Mouse (Mus musculus) inflammation-experienced regulatory T-cells, adult 6 months (primary cell): ENCODE measurements around the gene Enox1. TPM values are rescaled to one million over a fixed set of nuclear protein-coding genes. Genes with fewer than 3 reads are reported as not detected.

Experiments used
- ATAC-seq: one replicate; pipeline ENCODE4 v1.8.0; 2017
- polyA plus RNA-seq, 3 experiments: library from polyadenylated mRNA; unstranded; fragments of 100-300 nt; shearing (Covaris generic); gene quantifications; one replicate each; pipeline ENCODE4 v1.2.1; 2017

Gene Enox1
- polyA plus RNA-seq, 3 experiments from 2014 or later = 0.11 to 0.36 (median 0.24) TPM

- ATAC-seq = peak; percentile 61
Measured at GRCm38 (mm10) chr14:77580106-77580936, 423.8 kb downstream of the Enox1 start.

- peak; percentile 80 for ATAC-seq
Measured at GRCm38 (mm10) chr14:77580937-77581270, 424.3 kb downstream of the Enox1 start.

- no peak for ATAC-seq
Measured at GRCm38 (mm10) chr14:77581616-77582015, 425.1 kb downstream of the Enox1 start.

GRCm38 (mm10) chr14:77584426-77584825, 427.9 kb downstream of the Enox1 start:
- no peak for ATAC-seq

- no peak for ATAC-seq
Measured at GRCm38 (mm10) chr14:77585031-77585800, 428.7 kb downstream of the Enox1 start.

GRCm38 (mm10) chr14:77586033-77586432, 429.5 kb downstream of the Enox1 start:
- ATAC-seq = no peak

GRCm38 (mm10) chr14:77587182-77587581, 430.6 kb downstream of the Enox1 start:
- no peak for ATAC-seq

- ATAC-seq = no peak
Measured at GRCm38 (mm10) chr14:77593136-77593838, 436.7 kb downstream of the Enox1 start.

- ATAC-seq = no peak
Measured at GRCm38 (mm10) chr14:77596216-77597175, 439.9 kb downstream of the Enox1 start.

- ATAC-seq = no peak
Measured at GRCm38 (mm10) chr14:77599016-77599704, 442.6 kb downstream of the Enox1 start.

- no peak for ATAC-seq
Measured at GRCm38 (mm10) chr14:77600773-77601172, 444.2 kb downstream of the Enox1 start.

GRCm38 (mm10) chr14:77601446-77601845, 444.9 kb downstream of the Enox1 start:
- ATAC-seq = no peak

GRCm38 (mm10) chr14:77608182-77608839, 451.7 kb downstream of the Enox1 start:
- ATAC-seq = no peak

GRCm38 (mm10) chr14:77615201-77615600, 458.6 kb downstream of the Enox1 start:
- no peak for ATAC-seq

- ATAC-seq = no peak
Measured at GRCm38 (mm10) chr14:77617250-77617649, 460.7 kb downstream of the Enox1 start.

GRCm38 (mm10) chr14:77618131-77618805, 461.7 kb downstream of the Enox1 start:
- no peak for ATAC-seq

- ATAC-seq = no peak
Measured at GRCm38 (mm10) chr14:77621473-77622264, 465.1 kb downstream of the Enox1 start.

- ATAC-seq = no peak
Measured at GRCm38 (mm10) chr14:77626557-77627507, 470.3 kb downstream of the Enox1 start.
